Mouse (Mus musculus): ENCODE data around the gene Gm9837.
"Not testable (repeated sequence)": the region's sequence is repeated elsewhere in the genome, so short reads cannot be mapped to it uniquely, and the experiment has no call there.

Gene Gm9837

GRCm38 (mm10) chr11:53456474-53457371, 13.6 kb downstream of the Gm9837 start, which contains the start of the genes Gm10447 and Shroom1:
Gm10447 (minus strand) TSS chr11:53457110.
Shroom1 (plus strand) TSS chr11:53457205.
- peak; percentile 78 for DNase-seq (ENCODE audit: low read depth, low spot score)

GRCm38 (mm10) chr11:53453031-53453430, 17.2 kb downstream of the Gm9837 start:
- DNase-seq (ENCODE audit: low read depth, low spot score) = no peak

- no peak for DNase-seq (ENCODE audit: low read depth, low spot score)
Measured at GRCm38 (mm10) chr11:53452396-53452795, 17.9 kb downstream of the Gm9837 start.

- DNase-seq (ENCODE audit: low read depth, low spot score) = no peak
Measured at GRCm38 (mm10) chr11:53451361-53451760, 18.9 kb downstream of the Gm9837 start.

- DNase-seq (ENCODE audit: low read depth, low spot score) = no peak
Measured at GRCm38 (mm10) chr11:53450070-53450705, 20.1 kb downstream of the Gm9837 start.

GRCm38 (mm10) chr11:53448529-53448928, 21.8 kb downstream of the Gm9837 start:
- no peak for DNase-seq (ENCODE audit: low read depth, low spot score)

GRCm38 (mm10) chr11:53447996-53448395, 22.3 kb downstream of the Gm9837 start:
- no peak for DNase-seq (ENCODE audit: low read depth, low spot score)

- no peak for DNase-seq (ENCODE audit: low read depth, low spot score)
Measured at GRCm38 (mm10) chr11:53446183-53446582, 24.1 kb downstream of the Gm9837 start.

- no peak for DNase-seq (ENCODE audit: low read depth, low spot score)
Measured at GRCm38 (mm10) chr11:53445562-53445961, 24.7 kb downstream of the Gm9837 start.

GRCm38 (mm10) chr11:53443861-53444260, 26.4 kb downstream of the Gm9837 start:
- peak; percentile 45 for DNase-seq (ENCODE audit: low read depth, low spot score)

GRCm38 (mm10) chr11:53441921-53442320, 28.4 kb downstream of the Gm9837 start:
- DNase-seq (ENCODE audit: low read depth, low spot score) = no peak

- DNase-seq (ENCODE audit: low read depth, low spot score) = no peak
Measured at GRCm38 (mm10) chr11:53436338-53436737, 33.9 kb downstream of the Gm9837 start.

- DNase-seq (ENCODE audit: low read depth, low spot score) = no peak
Measured at GRCm38 (mm10) chr11:53435504-53435903, 34.8 kb downstream of the Gm9837 start.

GRCm38 (mm10) chr11:53433057-53433456, 37.2 kb downstream of the Gm9837 start:
- DNase-seq (ENCODE audit: low read depth, low spot score) = no peak

GRCm38 (mm10) chr11:53431347-53432056, 38.8 kb downstream of the Gm9837 start:
- no peak for DNase-seq (ENCODE audit: low read depth, low spot score)

- DNase-seq (ENCODE audit: low read depth, low spot score) = peak; percentile 100
Measured at GRCm38 (mm10) chr11:53430670-53431346, 39.5 kb downstream of the Gm9837 start, which contains the start of the genes Uqcrq and Gdf9. Uqcrq (minus strand) TSS chr11:53430831. Gdf9 (plus strand) TSS chr11:53431023.

- peak; percentile 68 for DNase-seq (ENCODE audit: low read depth, low spot score)
Measured at GRCm38 (mm10) chr11:53430300-53430669, 40.0 kb downstream of the Gm9837 start.

GRCm38 (mm10) chr11:53429182-53429581, 41.1 kb downstream of the Gm9837 start:
- DNase-seq (ENCODE audit: low read depth, low spot score) = no peak

GRCm38 (mm10) chr11:53428716-53429057, 41.6 kb downstream of the Gm9837 start:
- no peak for DNase-seq (ENCODE audit: low read depth, low spot score)

GRCm38 (mm10) chr11:53427993-53428715, 42.1 kb downstream of the Gm9837 start:
- DNase-seq (ENCODE audit: low read depth, low spot score) = no peak

- not testable (repeated sequence) for DNase-seq (ENCODE audit: low read depth, low spot score)
Measured at GRCm38 (mm10) chr11:53426914-53427313, 43.4 kb downstream of the Gm9837 start.

Measured in 3T3-L1 (cell line).